Mouse (Mus musculus): ENCODE results near the gene Nupl2.
A peak's percentile ranks its signal among the peaks of the same experiment; 100 is the strongest.

Nupl2 gene

GRCm38 (mm10) chr5:24164789-24165445, at the start of gene Nupl2:
Gene Nupl2, plus strand, starts transcription at chr5:24164963.
- DNase-seq (ENCODE audit: low read depth, low spot score) = peak; percentile 83

DNA sequence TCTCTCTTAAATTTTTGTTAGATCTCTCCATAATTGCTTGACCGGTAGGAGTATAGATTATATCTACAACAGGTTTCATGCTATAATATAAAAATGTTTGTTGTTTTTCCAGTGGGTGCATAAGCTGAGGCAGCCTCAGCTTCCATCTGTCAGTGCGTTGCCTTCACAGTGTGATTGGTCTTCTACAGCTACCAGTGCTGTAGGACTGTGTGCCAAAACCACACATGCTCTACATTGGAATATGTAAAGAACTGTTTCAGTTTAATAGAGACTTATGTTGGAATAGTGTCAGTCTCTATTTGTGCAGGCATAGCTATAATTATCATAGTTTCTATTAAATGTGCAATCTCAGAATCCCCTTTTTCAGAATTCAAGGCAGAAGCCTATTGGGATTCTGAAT, 42.5 kb upstream of the Nupl2 start:
- no peak for DNase-seq (ENCODE audit: low read depth, low spot score)

DNA sequence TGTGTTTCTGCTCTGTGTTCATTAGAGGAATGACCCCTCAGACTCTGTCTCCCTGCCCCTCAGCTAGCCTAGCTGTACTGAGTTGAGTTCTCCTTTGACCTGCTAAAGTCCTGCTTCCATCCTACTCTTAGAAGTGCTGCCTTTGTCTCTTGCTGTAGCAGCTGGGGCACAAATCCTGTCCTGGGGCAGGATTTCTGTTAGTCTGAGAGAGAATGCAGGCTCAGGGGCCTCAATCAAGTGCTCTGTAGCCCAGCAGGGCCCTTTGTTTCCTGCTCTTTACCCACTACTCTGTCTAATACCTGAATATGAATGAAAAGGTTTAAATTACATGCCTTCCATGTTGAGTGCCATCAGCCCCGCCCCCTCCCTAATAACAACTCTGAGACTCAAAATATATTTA, 40.6 kb upstream of the Nupl2 start:
- no peak for DNase-seq (ENCODE audit: low read depth, low spot score)

- no peak for DNase-seq (ENCODE audit: low read depth, low spot score)
These were observed 40.0 kb upstream of the Nupl2 start for GRCm38 (mm10) chr5:24124579-24125276.

DNA sequence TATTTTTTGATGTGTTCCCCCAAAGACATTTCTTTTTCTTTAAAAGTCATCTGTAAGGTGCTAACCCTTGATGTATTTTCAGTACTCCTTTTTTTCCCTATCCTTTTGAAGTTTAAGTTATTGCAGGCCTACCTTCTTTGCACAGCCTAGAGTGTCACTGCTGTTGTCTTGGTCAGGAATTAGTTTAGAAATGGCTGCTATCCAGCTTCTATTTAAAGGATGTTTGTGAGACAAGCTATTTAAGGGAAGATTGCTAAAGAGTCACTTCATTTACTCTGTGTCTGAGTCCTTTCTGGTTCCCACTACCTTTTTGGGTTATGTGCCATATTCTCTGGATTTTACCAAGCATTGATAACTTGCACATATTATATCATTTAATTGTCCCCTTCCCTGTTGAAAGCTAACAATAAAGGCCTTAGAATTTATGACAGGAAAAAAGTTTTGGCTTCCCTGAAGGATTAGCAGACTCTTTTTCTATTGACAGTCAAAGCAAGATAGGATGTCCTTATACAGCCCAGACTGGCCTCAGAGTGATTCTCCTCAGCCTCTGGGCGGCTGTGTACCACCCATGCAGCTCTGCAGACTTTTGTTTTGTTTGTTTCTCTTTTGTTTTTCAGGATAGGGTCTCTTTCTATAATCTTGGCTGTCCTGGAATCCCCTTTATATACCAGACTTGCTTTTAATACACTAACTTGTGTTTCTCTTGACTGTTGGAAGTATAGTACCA, 38.7 kb upstream of the Nupl2 start:
- no peak for DNase-seq (ENCODE audit: low read depth, low spot score)

DNA sequence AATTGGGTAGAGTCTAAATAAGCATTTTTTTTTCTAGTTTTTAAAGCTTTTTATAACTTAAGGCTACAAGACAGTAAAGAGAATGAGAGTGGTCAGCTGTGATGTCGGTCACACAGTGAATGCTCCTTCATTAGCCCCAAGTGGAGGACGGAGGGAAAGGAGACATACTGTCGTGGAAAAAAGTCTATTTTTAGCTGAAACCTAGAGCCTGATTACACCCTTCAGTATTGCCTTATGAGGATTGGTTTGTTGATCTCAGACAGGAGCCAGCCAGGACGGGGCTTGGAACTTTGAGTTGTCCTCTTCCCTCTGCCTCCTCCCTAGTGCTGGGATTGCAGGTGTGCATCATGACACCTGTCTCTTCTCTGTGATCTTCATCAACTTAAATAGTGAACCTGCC, 37.8 kb upstream of the Nupl2 start:
- DNase-seq (ENCODE audit: low read depth, low spot score) = no peak

- no peak for DNase-seq (ENCODE audit: low read depth, low spot score)
These were observed 17.8 kb upstream of the Nupl2 start for GRCm38 (mm10) chr5:24146964-24147363.

- DNase-seq (ENCODE audit: low read depth, low spot score) = no peak
These were observed 12.6 kb upstream of the Nupl2 start for GRCm38 (mm10) chr5:24152199-24152598.

DNA sequence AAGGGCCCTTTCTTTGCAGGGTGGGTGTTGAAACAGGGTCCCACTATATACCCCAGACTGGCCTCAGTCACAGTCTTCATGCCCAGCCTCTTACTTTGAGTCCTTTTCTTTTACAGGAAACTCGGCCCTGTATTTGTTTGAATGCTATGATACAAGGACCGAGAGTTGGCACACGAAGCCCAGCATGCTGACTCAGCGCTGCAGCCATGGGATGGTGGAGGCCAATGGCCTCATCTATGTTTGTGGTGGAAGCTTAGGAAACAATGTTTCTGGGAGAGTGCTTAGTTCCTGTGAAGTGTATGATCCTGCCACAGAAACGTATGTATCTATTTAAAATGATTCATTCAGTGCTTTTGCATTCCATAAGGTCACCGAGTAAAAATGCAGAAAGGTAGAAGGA, 8.0 kb upstream of the Nupl2 start:
- DNase-seq (ENCODE audit: low read depth, low spot score) = no peak

DNA sequence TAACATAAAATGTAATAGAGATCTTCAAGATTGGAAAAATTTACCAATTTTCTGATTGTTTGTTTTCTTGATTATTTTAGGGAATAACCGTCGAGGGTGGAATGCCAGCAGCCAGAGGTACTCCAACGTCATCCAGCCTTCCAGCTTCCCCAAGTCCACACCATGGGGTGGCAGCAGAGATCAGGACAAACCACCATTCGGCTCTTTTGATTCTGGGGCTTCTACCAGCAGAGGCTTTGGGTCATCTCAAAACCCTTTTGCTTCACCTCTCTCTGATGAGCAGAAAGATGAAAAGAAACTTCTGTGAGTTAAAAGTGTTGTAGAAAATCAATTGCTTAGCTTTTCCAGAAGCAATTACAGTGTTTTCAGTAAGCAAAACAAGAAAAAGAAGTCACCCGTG, 2.5 kb downstream of the Nupl2 start:
- no peak for DNase-seq (ENCODE audit: low read depth, low spot score)

DNA sequence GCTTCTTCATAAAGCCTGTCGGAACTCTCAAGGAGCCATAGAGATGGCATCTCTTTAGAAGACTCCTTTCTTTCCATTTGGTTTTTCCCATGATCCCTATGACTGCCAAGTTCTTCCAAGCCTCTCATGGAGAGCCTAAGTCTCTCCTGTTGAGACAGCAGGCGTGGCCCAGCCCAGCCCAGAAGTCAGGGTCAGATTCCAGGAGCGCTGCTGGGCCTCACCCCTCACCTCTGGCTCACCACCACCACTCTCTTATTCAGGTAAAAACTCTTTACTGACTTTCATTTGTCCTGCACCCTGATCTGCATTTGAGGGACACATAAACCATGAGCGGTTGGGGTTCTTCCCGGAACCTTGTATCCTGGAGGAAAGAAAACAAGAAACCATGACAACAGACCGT, 5.1 kb downstream of the Nupl2 start:
- DNase-seq (ENCODE audit: low read depth, low spot score) = no peak

DNA sequence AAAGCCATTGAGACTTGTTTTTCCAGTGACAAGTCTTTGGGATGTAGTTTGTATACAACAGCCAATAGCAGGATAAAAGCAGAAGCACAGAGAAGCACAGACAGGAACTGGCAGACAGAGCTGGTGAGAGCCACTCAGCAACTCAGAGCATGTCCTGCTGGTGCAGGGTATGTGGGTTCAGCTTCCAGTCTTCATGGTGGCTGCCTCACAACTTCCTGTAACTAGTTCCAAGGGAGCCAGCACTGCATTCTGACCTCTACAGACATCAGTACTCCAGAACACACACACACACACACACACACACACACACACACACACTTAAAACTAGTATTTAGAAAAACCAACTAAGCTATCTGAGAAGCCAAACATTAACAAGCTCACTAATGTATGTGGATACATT, 7.3 kb downstream of the Nupl2 start:
- DNase-seq (ENCODE audit: low read depth, low spot score) = no peak

- no peak for DNase-seq (ENCODE audit: low read depth, low spot score)
These were observed 16.9 kb downstream of the Nupl2 start for GRCm38 (mm10) chr5:24181514-24182295.

GRCm38 (mm10) chr5:24182296-24182734, 17.6 kb downstream of the Nupl2 start:
- no peak for DNase-seq (ENCODE audit: low read depth, low spot score)

DNA sequence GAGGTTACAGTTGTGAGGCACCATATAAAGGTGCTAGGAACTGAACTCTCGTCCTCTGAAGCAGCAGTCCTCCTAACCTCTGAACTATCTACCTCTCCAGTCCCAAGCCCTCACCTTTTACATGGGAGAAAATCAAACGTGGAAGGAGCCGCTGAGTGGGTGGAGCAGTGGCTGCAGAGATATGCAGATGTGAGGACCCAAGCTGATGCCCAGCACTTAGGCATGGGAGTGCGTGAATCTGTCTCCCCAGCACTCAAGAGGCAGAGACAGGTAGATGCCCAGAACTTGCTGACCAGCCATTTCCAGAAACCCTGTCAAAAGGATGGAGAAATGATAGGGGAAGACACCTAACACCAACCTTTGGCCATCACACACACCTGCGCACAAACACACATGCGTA, 18.3 kb downstream of the Nupl2 start:
- no peak for DNase-seq (ENCODE audit: low read depth, low spot score)

GRCm38 (mm10) chr5:24184011-24184410, 19.2 kb downstream of the Nupl2 start:
- no peak for DNase-seq (ENCODE audit: low read depth, low spot score)

- no peak for DNase-seq (ENCODE audit: low read depth, low spot score)
These were observed 23.7 kb downstream of the Nupl2 start for GRCm38 (mm10) chr5:24188476-24188875.

DNA sequence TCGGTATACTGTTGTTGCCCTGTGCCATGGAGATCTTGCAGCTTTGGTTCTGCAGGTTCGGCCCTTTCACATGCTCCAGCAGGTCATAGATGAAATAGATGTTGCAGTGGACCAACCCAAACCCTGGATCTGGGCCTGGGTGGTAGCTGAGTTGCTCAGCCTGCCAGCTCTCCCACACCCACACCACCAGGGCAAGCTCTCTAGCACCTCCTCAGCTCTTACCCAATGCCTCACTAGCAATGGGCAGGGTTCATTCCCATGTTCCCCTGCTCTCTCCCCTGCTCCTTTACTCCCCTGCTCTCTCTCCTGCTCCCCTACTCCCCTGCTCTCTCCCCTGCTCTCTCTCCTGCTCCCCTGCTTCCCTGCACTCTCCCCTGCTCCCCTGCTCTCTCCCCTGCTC, 27.1 kb downstream of the Nupl2 start:
- DNase-seq (ENCODE audit: low read depth, low spot score) = no peak

DNA sequence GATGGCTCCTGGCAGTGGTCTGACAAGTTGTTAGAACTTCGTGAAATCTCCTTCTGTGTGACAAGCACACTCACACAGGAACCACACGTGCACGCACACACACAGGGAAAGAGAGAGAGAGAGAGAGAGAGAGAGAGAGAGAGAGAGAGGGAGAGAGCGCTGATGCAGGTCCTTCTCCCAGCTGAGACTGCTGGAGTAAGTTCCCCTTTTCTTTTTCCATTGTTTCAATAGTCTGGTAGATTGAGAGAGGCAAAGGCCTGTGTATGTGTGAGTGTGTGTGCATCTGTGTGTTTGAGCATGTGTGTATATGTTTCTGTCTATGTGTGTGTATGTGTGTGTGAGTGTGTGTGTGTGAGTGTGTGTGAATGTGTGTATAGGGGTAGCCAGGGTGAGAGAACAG, 36.2 kb downstream of the Nupl2 start:
- no peak for DNase-seq (ENCODE audit: low read depth, low spot score)

DNA sequence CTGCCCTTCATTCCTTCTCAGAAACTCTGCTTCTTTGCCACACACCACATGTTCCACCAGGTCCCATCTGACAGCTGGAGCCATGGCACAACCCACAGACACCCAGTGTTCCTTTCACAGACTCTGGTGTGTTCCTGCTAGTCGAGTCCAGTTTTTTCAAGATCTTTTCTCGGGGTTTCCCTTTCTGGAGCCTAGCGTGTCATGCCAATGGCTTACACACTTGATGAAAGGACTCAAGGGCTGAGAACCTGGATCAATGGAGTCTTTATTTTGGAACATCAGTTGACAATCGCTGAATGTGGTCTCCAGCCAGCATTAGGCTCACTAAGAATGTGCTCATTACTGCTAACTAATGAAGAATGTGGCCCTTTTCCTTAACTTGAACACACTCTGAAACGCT, 37.7 kb downstream of the Nupl2 start:
- DNase-seq (ENCODE audit: low read depth, low spot score) = no peak

DNA sequence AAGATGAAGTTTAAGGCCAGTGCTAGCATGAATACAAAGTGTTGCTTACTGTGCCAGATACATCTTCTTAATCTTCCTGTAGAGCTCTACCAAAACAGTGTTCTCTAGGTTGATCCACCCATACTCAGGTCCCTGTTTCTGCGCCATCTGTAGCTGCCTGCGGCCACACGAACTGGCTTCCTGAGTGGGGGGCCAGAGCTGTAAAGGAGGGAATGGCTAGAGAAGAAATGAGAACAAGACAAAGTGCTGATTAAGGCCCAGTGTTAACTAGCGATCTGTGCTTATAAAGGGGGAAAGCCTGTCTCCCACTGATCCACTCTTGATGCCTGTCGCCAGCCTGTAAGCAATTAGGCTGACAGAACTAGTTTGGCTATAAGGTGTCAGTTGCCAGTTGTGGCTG, 38.5 kb downstream of the Nupl2 start:
- no peak for DNase-seq (ENCODE audit: low read depth, low spot score)

DNA sequence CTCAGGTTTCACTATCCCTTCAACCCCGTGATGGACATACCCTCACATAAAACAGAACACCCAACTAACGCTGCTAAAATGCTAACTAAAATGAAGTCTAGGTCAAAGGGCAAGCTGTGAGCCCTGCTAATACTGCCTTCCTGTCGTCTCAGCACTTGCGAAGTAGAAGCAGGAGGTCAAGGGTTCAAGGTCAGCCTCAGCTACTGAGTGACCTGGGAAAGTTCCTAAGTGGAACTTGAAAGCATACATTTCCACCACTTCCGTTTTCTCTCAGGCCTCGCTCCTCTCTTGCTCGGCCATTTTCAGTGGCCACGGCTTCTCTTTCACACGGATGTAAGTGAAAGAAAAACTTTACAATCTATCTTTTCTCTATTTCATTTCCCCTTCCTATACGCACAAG, 43.2 kb downstream of the Nupl2 start:
- DNase-seq (ENCODE audit: low read depth, low spot score) = no peak
